Mouse (Mus musculus): ENCODE results near the gene Cd180. TPM values are rescaled to one million over a fixed set of nuclear protein-coding genes. Genes with fewer than 3 reads are reported as not detected.

Cd180 gene
- 0.34 and 0.58 TPM in 2 replicates for polyA plus RNA-seq (2016; fragmentation: Nextera tagmentation; extraction: Ambion mirVana)

DNA sequence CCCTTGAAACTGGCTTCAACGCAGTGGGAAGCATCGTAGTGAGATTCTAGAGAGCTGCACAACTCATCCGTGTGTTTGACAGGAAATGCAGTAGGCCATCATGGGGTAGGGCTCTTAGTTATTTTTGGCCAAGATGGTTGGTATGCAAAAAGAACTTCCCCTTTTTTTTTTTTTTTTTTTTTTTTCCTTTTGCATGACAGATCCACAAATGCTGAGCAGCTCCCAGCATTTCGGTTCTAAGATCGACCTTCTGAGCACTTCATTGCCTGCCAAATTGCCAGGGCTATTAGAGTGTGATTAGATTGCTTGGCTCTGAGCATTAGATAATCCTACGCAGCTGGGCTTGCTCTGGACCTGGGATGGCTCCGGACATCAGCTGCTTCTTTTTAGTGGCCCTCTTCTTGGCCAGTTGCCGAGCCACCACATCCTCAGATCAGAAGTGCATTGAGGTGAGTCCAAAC lies at the start of gene Cd180:
Cd180 (plus strand) TSS at position 218 of the 461 bp plus-strand sequence.
- DNase-seq (ENCODE audit: low spot score): no peak
- Histone ChIP-seq H3K27ac (peak within 1 kb of the TSS; percentile 22; the same call in 1 of the 2 replicates), H3K9me3 (no peaks in the 10 kb centered on the region), H3K4me3 (no peak within 1 kb of the TSS), H3K4me1 (peaks cover 18% of the 10 kb centered on the region), H3K27me3 (ENCODE audit: insufficient read depth, poor library complexity, severe bottlenecking) (no peaks in the 10 kb centered on the region), H3K36me3 (no peaks in the 10 kb centered on the region)
- 75% methylated on average over 8 of the region's 8 CpGs for WGBS

DNA sequence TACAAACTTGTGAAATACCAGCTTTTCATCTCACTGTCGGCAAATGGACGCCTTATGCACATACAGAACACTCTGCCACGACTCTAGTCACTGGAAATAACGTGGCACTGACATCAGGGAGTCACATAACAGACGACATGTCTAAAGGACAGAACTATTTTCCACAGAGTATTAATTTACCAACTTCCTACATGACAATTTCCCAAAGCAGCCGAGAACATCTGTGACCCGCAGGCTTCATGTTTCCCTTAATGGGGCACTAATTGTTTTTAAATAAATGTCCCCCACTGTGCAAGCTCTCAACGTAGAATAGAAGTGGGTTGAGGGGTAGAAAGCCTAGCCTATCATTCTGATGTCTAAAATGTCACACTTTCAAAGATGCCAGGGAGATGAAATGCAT lies 49.0 kb upstream of the Cd180 start:
- H3K4me3 ChIP-seq: no peak overlapping the region
- no peak overlapping the region for H3K27ac ChIP-seq
- H3K27me3 ChIP-seq (ENCODE audit: insufficient read depth, poor library complexity, severe bottlenecking): no peaks in the 10 kb centered on the region
- no peaks in the 10 kb centered on the region for H3K9me3 ChIP-seq
- H3K36me3 ChIP-seq: no peaks in the 10 kb centered on the region
- H3K4me1 ChIP-seq: peaks cover 14% of the 10 kb centered on the region
- no peak for DNase-seq (ENCODE audit: low spot score)
- 53% methylated on average over 8 of the region's 8 CpGs for WGBS

GRCm38 (mm10) chr13:102644789-102645551 lies 48.4 kb upstream of the Cd180 start:
- Histone ChIP-seq H3K27ac (peak overlapping the region; percentile 13; the same call in 1 of the 2 replicates), H3K36me3 (no peaks in the 10 kb centered on the region)
- WGBS: 26% methylated on average over 17 of the region's 17 CpGs

DNA sequence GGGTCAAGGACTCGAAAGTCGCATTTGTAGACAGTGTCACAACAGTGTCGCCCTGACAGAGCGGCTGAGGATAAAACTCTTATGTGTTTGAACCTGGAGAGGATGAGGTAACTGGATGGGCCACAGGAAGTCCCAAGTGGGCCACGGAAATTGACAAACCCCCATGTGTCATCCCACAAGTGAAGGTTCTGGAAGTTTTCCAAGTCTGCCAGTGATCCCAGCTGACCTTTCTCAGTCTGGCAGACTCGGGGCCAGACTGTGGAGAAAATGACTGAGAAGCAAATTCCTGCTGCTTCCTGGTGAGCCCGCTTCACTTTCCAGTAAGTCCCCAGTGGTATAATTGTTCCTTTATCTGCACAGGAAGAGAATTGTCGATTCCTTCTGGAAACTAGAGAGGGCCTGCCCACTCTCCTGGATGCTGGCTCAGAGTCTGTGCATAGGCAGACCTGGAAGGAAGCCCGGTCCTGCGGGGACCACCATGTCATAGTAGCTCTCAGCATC lies 47.0 kb upstream of the Cd180 start:
- H3K36me3 ChIP-seq: no peaks in the 10 kb centered on the region
- peaks cover 14% of the 10 kb centered on the region for H3K4me1 ChIP-seq
- H3K27me3 ChIP-seq (ENCODE audit: insufficient read depth, poor library complexity, severe bottlenecking): no peaks in the 10 kb centered on the region
- no peak overlapping the region for H3K4me3 ChIP-seq
- H3K27ac ChIP-seq: 0 out of 2 replicates have a peak overlapping the region, but pooled peaks have one; percentile 73
- DNase-seq (ENCODE audit: low spot score): no peak
- no peaks in the 10 kb centered on the region for H3K9me3 ChIP-seq
- WGBS: 51% methylated on average over 10 of the region's 10 CpGs

More at GRCm38 (mm10) chr13:102644789-102645551, 48.4 kb upstream of the Cd180 start:
- H3K9me3 ChIP-seq: no peaks in the 10 kb centered on the region
- no peaks in the 10 kb centered on the region for H3K27me3 ChIP-seq (ENCODE audit: insufficient read depth, poor library complexity, severe bottlenecking)
- DNase-seq (ENCODE audit: low spot score): no peak
- peak overlapping the region; percentile 50 for H3K4me3 ChIP-seq
- H3K4me1 ChIP-seq: peaks cover 14% of the 10 kb centered on the region

- H3K4me1 ChIP-seq: peaks cover 14% of the 10 kb centered on the region
- no peak overlapping the region for H3K4me3 ChIP-seq
- H3K9me3 ChIP-seq: no peaks in the 10 kb centered on the region
- H3K27me3 ChIP-seq (ENCODE audit: insufficient read depth, poor library complexity, severe bottlenecking): no peaks in the 10 kb centered on the region
- no peak overlapping the region for H3K27ac ChIP-seq
- WGBS: 91% methylated on average over 4 of the region's 4 CpGs
- DNase-seq (ENCODE audit: low spot score): no peak
- H3K36me3 ChIP-seq: no peaks in the 10 kb centered on the region
Observed at GRCm38 (mm10) chr13:102647511-102647910, 45.8 kb upstream of the Cd180 start.

DNA sequence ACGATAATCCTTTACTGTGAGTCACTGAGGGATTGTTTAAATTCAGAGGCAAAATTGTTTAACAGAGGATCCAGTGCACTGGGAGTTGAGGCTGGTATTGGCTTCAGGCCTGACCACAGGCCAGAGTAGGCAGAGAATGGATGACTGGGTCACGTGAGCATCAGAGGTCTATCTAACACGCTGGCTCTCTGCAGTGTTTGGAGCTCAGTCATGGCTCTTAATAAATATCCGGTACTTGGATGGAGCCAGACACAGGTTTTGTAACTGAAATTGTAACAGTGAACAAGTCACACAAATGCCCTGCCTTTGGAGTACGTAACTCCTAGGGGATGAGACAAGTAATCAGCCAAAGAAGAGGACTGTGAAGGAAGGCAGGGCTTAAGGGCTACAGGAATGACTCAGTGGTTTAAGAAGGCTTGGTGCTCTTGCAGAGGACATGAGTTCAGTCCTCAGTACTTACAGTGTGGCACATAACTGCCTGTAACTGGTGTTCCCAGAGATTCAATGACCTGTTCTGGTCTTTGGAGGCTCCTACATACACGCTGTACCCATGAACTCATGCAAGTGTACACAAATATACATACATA lies 41.0 kb upstream of the Cd180 start:
- Histone ChIP-seq H3K36me3 (no peaks in the 10 kb centered on the region), H3K27me3 (ENCODE audit: insufficient read depth, poor library complexity, severe bottlenecking) (0 out of 2 replicates have a peak, but pooled peaks cover 5% of the 10 kb centered on the region), H3K27ac (no peak overlapping the region), H3K4me3 (no peak overlapping the region), H3K4me1 (no peaks in the 10 kb centered on the region), H3K9me3 (no peaks in the 10 kb centered on the region)
- no peak for DNase-seq (ENCODE audit: low spot score)
- WGBS: 88% methylated on average over 6 of the region's 6 CpGs

DNA sequence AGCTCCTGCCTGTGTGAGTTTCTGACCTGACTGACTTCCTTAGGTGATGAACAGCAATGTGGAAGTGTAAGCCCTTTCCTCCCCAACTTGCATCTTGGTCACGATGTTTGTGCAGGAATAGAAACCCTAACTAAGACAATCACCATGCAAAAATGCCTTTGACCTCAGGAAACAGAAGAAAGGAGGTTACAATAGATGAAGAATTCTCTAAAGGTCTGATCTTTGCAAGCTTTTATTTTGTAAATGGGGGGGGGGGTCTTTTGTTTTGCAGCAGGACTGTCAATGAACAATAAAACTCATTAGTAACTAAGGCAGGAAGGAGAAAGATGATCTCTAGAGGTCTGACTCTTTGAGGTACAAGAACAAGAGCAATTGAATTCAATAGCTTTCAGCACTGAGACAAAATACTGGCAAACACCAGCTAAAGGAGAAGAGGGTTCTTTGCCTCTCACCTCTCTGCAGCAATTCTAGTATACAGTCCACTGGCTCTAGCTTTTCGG lies 38.2 kb upstream of the Cd180 start:
- no peaks in the 10 kb centered on the region for H3K9me3 ChIP-seq
- no peaks in the 10 kb centered on the region for H3K4me1 ChIP-seq
- no peaks in the 10 kb centered on the region for H3K36me3 ChIP-seq
- 69% methylated on average over 2 of the region's 2 CpGs for WGBS
- no peak for DNase-seq (ENCODE audit: low spot score)
- 0 out of 2 replicates have a peak, but pooled peaks cover 5% of the 10 kb centered on the region for H3K27me3 ChIP-seq (ENCODE audit: insufficient read depth, poor library complexity, severe bottlenecking)
- H3K4me3 ChIP-seq: no peak overlapping the region
- no peak overlapping the region for H3K27ac ChIP-seq

- Histone ChIP-seq H3K36me3 (no peaks in the 10 kb centered on the region), H3K27me3 (ENCODE audit: insufficient read depth, poor library complexity, severe bottlenecking) (0 out of 2 replicates have a peak, but pooled peaks cover 5% of the 10 kb centered on the region), H3K4me3 (no peak overlapping the region), H3K4me1 (no peaks in the 10 kb centered on the region), H3K27ac (no peak overlapping the region), H3K9me3 (no peaks in the 10 kb centered on the region)
- 58% methylated on average over 11 of the region's 11 CpGs for WGBS
- no peak for DNase-seq (ENCODE audit: low spot score)
Observed at GRCm38 (mm10) chr13:102656153-102656690, 37.1 kb upstream of the Cd180 start.

DNA sequence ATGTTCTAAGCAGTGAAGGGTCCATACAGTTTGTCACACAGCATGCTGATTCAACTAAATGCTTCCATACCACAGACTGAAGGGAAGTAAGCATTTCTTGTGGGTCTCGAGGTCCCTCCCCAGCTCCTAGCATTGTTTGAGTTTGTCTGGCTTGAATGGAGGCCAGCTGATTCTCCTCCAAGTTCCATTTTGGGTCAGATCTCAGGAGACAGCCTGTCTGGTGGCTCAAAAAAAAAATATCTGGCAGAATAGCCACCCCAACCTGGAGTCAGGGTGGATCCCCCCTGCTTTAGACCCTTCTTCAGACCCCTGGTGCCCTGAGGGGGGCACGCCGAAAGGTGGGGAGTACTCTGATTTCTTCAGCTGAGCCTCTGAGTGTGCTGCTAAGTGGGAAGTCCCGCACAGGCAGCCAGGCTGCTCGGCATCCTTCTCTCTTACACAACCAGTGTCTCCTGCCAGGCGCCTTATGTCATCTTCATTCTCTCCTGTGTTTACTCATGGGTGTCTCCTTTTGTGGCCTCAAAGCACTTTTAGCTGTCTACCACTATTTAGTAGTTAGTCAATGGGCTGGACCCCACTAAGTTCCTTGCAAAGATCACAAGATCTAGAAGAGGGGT lies 35.0 kb upstream of the Cd180 start:
- WGBS: 76% methylated on average over 6 of the region's 6 CpGs
- H3K4me1 ChIP-seq: no peaks in the 10 kb centered on the region
- H3K36me3 ChIP-seq: no peaks in the 10 kb centered on the region
- H3K4me3 ChIP-seq: no peak overlapping the region
- 0 out of 2 replicates have a peak, but pooled peaks cover 5% of the 10 kb centered on the region for H3K27me3 ChIP-seq (ENCODE audit: insufficient read depth, poor library complexity, severe bottlenecking)
- no peak for DNase-seq (ENCODE audit: low spot score)
- H3K27ac ChIP-seq: no peak overlapping the region
- no peaks in the 10 kb centered on the region for H3K9me3 ChIP-seq

DNA sequence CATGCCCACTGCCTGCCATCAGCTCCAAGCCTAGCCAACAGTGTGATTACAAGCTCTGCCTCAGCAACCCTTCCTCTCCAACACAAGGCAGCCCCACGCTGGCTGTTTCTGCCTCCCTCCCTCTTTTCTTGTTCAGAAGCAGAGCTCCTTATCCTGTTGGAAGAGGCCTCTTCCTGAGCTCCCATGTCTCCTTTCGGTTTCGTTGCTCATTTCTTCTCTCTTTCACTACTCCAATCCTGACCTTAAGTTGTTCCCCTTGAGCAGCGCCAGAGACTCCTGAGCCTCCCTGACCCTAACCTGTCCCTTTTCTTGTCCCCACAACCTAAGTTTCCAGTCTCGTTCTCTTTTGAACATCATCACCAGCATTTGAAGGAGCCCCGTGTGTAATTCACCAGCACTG lies 29.3 kb upstream of the Cd180 start:
- Histone ChIP-seq H3K9me3 (no peaks in the 10 kb centered on the region), H3K36me3 (no peaks in the 10 kb centered on the region), H3K4me3 (no peak overlapping the region), H3K27ac (no peak overlapping the region), H3K4me1 (peaks cover 6% of the 10 kb centered on the region; the same call in 1 of the 2 replicates), H3K27me3 (ENCODE audit: insufficient read depth, poor library complexity, severe bottlenecking) (no peaks in the 10 kb centered on the region)
- no peak for DNase-seq (ENCODE audit: low spot score)
- 57% methylated on average over 6 of the region's 6 CpGs for WGBS

DNA sequence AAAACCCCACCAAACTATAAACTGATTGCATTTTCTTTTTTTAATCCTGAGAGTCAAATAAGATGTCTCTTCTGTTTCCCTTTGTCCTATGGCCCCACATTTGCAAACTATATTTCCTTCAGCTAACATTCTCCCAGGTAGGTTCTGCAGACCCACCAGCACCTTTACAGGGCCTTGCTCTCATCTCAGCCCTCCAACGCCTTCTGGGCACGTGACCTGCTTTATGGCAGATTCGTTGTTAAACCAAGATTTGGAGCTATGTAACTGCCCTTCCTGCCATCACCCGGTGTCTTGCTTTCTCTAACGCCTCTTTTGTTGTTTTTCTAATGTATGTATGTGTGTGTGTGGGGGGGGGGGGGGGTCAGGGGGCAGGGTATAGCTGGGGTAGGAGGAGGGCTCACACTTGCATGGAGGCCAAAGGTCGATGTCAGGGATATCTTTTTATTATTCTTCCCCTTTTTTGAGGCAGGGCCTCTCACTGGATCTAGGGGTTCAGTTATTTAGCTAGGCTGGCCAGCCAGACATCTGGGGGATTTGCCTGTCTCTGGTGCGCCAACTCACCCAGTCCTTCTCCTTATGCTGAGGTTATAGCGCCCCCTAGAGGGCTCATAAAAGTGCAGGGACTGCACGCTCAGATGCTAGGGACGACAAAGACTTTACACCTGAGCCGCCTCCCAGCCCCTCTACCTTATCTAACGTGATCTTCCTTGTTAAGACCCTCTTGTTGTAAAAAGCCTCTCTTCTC lies 28.3 kb upstream of the Cd180 start:
- Histone ChIP-seq H3K27ac (no peak overlapping the region), H3K27me3 (ENCODE audit: insufficient read depth, poor library complexity, severe bottlenecking) (no peaks in the 10 kb centered on the region), H3K4me3 (peak overlapping the region; percentile 37), H3K9me3 (no peaks in the 10 kb centered on the region), H3K36me3 (no peaks in the 10 kb centered on the region), H3K4me1 (peaks cover 14% of the 10 kb centered on the region)
- no peak for DNase-seq (ENCODE audit: low spot score)
- WGBS: 51% methylated on average over 12 of the region's 12 CpGs
